Mouse (Mus musculus): ENCODE data around the gene Slc41a2.

DNA sequence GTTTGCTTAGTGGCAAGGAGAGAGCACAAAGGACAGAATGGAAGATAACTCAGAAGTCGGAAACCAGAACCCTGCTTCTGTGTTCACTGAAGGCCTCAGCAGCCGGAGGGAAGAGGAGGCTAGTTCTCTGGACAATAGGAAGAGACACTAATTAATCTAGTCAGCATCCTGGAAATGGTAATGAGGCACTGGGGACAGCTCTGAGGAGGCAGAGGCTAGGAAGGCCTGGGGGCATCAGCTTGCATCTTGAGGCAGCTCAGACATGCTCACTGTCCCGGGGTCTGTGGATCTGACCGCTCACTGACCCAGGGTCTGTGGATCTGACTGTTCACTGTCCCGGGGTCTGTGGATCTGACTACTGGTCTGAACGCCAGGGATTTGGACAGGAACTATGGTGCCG lies 92.0 kb downstream of the Slc41a2 start:
- TF ChIP-seq POLR2A (IDR thresholded peaks at IDR 0.05; ENCODE audit: control insufficient read depth, low read depth, low read length) (no peak), CTCF (IDR thresholded peaks at IDR 0.05; ENCODE audit: control insufficient read depth, insufficient read depth, insufficient replicate concordance, low read depth, low read length) (no peak)
